Mouse (Mus musculus) spleen, postnatal 36 days (tissue): ENCODE measurements around the gene Rbms1.

Experiments used
- DNase-seq, 2 experiments: peaks; one replicate each; pipeline ENCODE4 v3.0.0; 2022; ENCODE audit warnings: low spot score in 2 of 2, mixed read lengths in 1 of 2

Rbms1 gene

DNA sequence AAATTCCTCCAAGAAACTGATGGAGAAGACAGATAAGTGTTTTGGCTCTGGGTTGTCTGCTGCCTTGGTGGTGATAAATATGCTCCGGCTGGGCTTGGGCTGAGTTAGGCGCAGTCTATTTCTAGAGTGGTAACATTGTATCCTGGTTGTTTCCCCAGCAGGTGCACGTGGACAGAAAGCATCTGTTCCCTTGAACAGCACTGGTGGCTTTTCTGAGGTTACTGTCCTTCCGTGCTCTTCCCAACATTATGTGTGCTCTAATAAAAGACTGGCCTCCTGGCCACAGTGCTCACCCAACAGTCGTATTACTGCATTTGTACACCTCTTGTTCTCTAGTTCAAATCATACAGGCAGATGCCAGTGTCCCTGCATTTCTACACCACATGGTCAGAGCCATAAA lies 250.1 kb downstream of the Rbms1 start:
- no peak for DNase-seq

DNA sequence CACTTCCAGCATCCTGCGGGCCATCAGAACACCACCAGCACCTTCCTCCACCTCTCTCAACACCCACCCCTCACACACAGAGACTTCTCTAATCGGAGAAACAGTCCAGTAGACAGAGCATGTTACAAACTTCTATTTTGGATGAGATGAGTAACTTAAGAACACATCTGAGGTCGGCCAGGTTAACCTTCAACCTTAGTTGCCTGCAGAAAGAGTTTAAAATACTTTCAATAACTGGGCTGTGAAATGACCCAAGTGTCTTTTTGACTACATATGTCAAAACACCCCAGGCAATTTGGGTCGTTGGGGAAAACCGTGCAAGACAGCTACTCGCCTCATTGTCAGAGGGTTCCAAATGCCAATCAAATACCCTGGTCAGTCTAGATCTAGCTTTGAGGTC lies 250.5 kb downstream of the Rbms1 start:
- DNase-seq = no peak

DNA sequence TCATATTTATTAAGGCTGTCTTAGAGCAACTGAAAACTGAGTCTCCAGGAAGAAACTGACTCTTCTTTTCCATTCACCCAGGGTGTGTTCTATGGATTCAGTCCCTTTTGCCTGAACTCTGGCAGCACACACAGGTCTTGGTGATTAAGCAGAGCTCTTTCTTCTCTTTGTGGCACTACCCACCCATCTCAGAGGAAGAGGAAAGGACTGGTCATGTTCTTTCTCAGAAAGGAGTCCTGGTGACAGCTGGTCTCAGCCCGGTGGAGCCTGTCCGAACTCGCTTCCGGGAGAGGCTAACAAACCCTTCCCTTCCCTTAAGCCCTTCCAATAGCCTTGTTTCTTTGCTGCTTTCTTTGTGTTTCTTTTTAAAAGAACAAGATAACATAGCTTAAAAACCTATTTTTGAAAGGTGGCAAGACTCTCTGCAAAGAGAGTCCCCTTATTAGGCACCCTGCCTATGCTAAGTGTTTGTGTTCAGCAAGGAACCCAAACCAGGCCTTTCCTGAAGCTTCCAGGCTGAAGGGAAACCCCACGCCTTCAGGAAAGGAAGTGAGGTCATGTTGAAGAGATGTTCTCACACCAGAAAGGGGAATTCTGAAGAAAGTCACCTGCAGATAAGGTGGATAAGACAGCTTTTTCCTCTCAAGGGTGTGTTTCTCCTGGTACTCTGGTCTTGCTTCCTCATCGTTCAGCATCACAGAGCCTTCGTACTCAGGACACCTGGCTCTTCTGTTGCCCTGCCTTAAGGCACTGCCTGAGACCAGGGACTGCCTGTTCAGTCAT lies 251.7 kb downstream of the Rbms1 start:
- DNase-seq = no peak

DNA sequence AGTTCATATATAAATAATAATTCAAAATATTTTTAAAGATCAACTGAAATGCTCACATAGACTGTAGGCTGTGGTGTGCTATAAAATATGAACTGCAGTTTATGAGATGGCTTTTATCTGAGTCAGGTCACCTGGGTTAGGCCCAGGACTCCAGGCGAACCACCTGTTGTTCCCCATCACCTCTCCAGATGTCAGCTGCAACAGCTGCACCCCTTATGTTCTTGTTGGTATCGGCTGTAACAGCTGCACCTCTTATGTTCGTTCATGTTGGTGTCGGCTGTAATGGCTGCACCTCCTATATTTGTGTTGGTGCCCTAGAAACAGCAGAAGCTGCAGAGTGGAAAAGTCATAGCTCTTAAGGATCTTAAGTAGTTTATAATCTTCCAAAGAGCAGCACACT lies 252.7 kb downstream of the Rbms1 start:
- no peak for DNase-seq

DNA sequence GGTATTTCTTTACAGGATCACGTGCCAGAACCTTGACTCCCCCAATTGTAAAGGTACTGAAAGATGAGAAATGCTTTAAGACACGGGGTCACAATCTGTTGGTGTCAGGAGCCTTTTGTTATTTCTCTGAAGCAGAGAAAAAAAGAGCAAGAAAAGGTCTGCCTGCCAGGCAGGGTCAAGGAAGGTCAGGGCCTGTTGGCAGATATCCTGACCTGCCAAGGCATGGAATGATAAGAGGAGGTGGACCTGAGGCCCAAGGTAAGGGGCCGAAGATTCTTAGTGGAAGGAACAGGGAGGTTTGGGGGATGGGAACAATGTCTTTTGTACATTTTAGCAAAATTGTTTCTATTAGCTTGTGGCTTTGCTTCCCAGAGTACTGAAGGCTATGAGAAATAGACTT lies 254.3 kb downstream of the Rbms1 start:
- DNase-seq = no peak

DNA sequence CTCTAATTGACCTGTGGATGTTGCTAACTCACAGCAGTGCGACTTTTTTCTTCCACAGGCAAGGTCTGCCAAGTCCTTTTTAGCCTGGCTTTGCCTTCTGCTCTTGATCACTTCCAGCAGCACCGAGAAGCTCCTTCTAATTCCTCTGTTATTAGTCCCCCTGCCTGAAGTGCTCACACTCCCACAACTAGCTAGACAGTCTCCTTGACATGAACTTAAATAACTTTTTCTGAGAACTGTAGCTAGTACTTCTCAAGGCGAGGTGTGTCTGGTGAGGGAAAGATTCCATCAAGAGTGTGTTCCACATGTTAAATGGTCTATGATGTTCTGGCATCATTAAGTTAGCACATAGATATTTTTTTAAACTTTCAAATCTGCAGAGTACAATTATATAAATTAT lies 256.1 kb downstream of the Rbms1 start:
- DNase-seq = no peak

DNA sequence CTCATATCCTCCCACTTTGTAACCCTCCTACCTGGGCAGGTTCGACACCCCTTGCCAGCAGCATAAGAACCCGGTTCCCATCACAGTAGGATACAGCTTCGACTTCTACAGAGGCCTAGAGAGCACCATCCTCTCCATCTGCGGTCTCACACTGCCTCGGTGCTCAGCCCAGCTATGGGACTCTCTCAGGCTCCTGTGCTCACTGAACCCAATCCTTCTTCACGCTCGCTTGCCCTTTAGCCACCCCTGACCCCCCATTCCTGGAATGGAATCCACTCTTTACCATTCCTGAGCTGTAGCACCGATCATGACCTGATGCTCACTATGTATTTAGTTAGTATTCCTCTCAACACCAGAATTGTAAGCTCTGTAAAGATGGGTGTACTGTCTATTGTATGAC lies 257.6 kb downstream of the Rbms1 start:
- DNase-seq = no peak

DNA sequence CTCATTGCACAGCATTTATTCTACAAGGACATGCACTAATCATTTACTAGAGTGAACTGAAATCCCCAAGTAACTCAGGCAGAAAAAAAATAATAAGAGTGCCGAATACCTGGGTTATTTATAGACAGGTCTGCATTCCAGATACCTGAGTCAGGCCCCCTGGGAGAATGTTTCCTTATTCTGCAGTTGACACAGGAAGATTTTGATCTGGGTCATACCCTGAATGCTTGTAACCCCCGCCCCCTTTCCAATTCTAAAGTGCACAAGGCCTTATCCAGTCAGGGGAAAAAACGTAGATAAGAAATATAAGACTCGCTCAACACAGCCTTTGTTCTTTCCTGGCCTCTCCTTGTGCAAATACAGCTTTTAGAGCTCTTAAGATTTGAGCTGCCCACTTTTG lies 259.7 kb downstream of the Rbms1 start:
- DNase-seq = no peak

DNA sequence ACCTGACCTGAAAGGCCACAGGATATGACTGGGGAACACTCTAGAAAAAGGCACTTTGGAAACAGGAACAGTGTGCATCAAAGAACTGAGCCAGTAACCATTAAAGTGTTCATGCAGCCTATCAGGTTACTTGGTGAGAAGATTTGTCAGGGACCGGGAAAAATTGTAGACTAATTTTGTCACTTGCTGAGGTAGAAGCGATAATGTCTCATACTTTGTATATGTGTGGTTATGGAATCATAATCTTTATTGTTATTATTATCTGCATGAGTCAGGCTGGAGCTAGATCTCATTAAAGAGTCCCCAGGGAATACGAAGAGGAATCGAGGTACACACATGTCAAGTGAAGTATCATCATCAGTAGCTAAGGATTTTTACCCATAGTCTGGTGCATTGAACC lies 262.0 kb downstream of the Rbms1 start:
- no peak for DNase-seq
